Mouse (Mus musculus) embryonic facial prominence, embryonic 11.5 days (tissue): ENCODE data around the gene Kcnt2. TPM values are rescaled to one million over a fixed set of nuclear protein-coding genes. Genes with fewer than 3 reads are reported as not detected.

Source experiments
- ATAC-seq: fragments of 200-750 bp; cut with Nextera tagmentation; replicated peaks from 2 replicates; pipeline ENCODE4 v1.8.0; 2017; ENCODE audit warnings: low read depth; ENCODE audit not compliant: insufficient number of reproducible peaks, low FRiP score, low TSS enrichment
- DNase-seq: peaks from one replicate; pipeline ENCODE4 v3.0.0-alpha.2; 2015; ENCODE audit warnings: low spot score
- H3K27ac ChIP-seq: fragments of 300-500 bp; sonication (generic); replicated peaks from 2 replicates; pipeline ENCODE4 v1.5.1; 2014; ENCODE audit warnings: mild to moderate bottlenecking, low read depth, low read length, control low read depth
- H3K27me3 ChIP-seq: fragments of 300-500 bp; sonication (generic); 2 replicates; pipeline ENCODE4 v1.6.1; 2014; ENCODE audit warnings: mild to moderate bottlenecking, low read length, moderate library complexity, mixed read lengths; ENCODE audit not compliant: control insufficient read depth, insufficient read depth
- H3K36me3 ChIP-seq: fragments of 300-500 bp; sonication (generic); replicated peaks from 2 replicates; pipeline ENCODE4 v1.6.1; 2014; ENCODE audit warnings: low read depth, mild to moderate bottlenecking, low read length, moderate library complexity, mixed read lengths; ENCODE audit not compliant: control insufficient read depth, insufficient read depth
- H3K4me1 ChIP-seq: fragments of 300-500 bp; sonication (generic); 2 replicates; pipeline ENCODE4 v1.6.1; 2014; ENCODE audit warnings: low read length, mixed read lengths; ENCODE audit not compliant: control insufficient read depth, insufficient read depth
- H3K4me2 ChIP-seq: fragments of 300-500 bp; sonication (generic); 2 replicates; pipeline ENCODE4 v1.6.1; 2014; ENCODE audit warnings: low read depth, mild to moderate bottlenecking, control low read depth, low read length, moderate library complexity
- H3K4me3 ChIP-seq: fragments of 300-500 bp; sonication (generic); 2 replicates; pipeline ENCODE4 v1.5.1; 2014; ENCODE audit warnings: low read depth, low read length, control low read depth
- H3K9ac ChIP-seq: fragments of 300-500 bp; sonication (generic); replicated peaks from 2 replicates; pipeline ENCODE4 v1.6.1; 2014; ENCODE audit warnings: mild to moderate bottlenecking, control low read depth, low read length
- H3K9me3 ChIP-seq: fragments of 300-500 bp; sonication (generic); replicated peaks from 2 replicates; pipeline ENCODE4 v1.6.1; 2016; ENCODE audit warnings: mild to moderate bottlenecking, low read length, inconsistent platforms, mixed read lengths; ENCODE audit not compliant: control insufficient read depth
- WGBS: fragments of 180-500 bp; shearing (Covaris S2); extraction: QIAGEN DNeasy Blood & Tissue Kit; methylation state at CpG from one replicate; pipeline ENCODE4 v1.1.7; 2014; 5-methylcytosine and 5-hydroxymethylcytosine counted together
- polyA plus RNA-seq: library from polyadenylated mRNA; unstranded; fragments of >200 nt; fragmentation: Nextera tagmentation; extraction: Ambion mirVana; gene quantifications from 2 replicates; pipeline ENCODE4 v1.2.1, GENCODE M21; 2014

Gene Kcnt2
- polyA plus RNA-seq, 1 experiment from 2014 or later: 0.56 TPM

DNA sequence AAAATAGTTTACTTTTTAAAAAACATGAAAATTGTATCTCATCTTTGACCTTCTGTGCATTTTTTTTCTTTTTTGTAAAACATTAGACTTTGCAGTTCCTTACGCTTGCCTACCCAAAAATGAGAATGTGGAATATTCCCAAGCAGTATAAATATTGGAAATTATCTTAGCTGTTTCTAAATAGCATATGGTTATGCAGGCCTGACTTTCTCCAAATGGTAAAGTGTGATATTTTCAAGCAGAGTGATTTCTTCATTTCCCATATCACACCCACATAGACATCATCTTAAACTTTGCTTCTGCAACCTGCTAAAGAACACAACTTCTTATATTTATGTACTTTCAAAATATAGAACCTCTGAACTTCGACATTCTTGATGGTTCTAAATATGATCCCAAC lies 210.9 kb downstream of the Kcnt2 start:
- Histone ChIP-seq H3K4me3 (no peak overlapping the region), H3K4me1 (no peaks in the 10 kb centered on the region), H3K4me2 (no peak overlapping the region), H3K27ac (no peak overlapping the region), H3K9me3 (no peaks in the 10 kb centered on the region), H3K36me3 (no peaks in the 10 kb centered on the region), H3K9ac (no peak overlapping the region), H3K27me3 (no peaks in the 10 kb centered on the region)
- no peak for DNase-seq
- WGBS: 89% methylated on average over 2 of the region's 2 CpGs
- ATAC-seq: no peak

DNA sequence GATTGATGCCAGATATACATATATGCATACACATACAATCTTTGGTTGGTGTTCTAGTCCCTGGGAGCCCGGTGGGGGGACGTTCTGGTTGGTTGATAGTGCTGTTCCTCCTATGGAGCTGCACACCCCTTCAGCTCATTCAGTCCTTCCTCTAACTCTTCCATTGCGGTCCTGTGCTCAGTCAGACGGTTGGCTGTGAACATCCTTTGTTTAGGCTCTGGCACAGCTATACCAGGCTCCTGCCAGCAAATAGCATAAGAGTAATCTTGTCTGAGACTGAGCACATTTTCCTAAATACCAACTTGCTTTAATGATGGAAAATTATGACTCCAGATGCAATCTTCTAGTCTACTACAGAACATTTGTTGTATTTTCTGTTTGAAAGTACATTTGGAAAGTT lies 222.4 kb downstream of the Kcnt2 start:
- no peak overlapping the region for H3K4me2 ChIP-seq
- no peaks in the 10 kb centered on the region for H3K36me3 ChIP-seq
- no peaks in the 10 kb centered on the region for H3K4me1 ChIP-seq
- no peak overlapping the region for H3K4me3 ChIP-seq
- no peaks in the 10 kb centered on the region for H3K27me3 ChIP-seq
- ATAC-seq (no peak), DNase-seq (no peak)
- WGBS: 83% methylated on average over 4 of the region's 4 CpGs
- no peak overlapping the region for H3K9ac ChIP-seq
- no peak overlapping the region for H3K27ac ChIP-seq
- H3K9me3 ChIP-seq: no peaks in the 10 kb centered on the region

DNA sequence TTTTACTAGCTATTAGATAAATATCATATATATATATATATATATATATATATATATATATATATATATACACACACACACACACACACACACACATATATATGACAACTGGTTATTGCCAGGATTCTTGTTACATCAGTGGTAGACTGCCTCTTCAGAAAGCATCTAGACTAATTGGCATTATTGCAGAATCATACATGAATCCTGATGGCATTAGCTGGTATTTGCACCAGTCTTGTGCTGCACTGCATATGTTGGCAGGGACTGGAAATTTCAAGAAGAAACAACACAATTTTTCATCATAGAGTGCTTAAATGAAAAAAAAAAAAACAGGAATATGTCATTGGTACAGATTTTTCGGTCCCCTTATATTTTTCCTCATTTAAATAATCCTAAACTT lies 223.6 kb downstream of the Kcnt2 start:
- H3K9ac ChIP-seq: no peak overlapping the region
- ATAC-seq (no peak), DNase-seq (no peak)
- no peaks in the 10 kb centered on the region for H3K36me3 ChIP-seq
- no peak overlapping the region for H3K27ac ChIP-seq
- no peaks in the 10 kb centered on the region for H3K9me3 ChIP-seq
- no peaks in the 10 kb centered on the region for H3K27me3 ChIP-seq
- no peaks in the 10 kb centered on the region for H3K4me1 ChIP-seq
- WGBS: 91% methylated on average over 1 of the region's 1 CpGs
- no peak overlapping the region for H3K4me3 ChIP-seq
- no peak overlapping the region for H3K4me2 ChIP-seq

DNA sequence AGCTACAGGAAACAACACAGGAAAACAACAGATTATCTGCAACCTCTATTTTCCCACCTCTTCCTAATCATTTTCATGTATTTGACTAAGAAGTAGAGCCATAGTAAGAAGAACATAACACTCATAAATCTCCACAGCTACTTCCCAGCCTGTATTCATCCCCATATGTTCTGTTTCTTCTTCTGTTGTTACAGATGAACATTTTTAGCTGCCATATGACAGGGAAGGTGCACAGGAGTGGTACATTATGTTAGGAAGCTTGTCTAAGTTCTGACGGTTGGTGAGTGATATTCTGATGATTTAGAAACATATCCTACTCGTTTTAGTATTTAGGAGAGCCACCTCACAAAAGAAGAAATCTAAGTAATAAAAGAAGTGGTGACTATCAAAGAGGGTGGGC lies 231.0 kb downstream of the Kcnt2 start:
- no peak overlapping the region for H3K4me3 ChIP-seq
- no peak for DNase-seq
- H3K36me3 ChIP-seq: no peaks in the 10 kb centered on the region
- no peaks in the 10 kb centered on the region for H3K27me3 ChIP-seq
- 63% methylated on average over 2 of the region's 2 CpGs for WGBS
- no peak overlapping the region for H3K4me2 ChIP-seq
- H3K4me1 ChIP-seq: no peaks in the 10 kb centered on the region
- H3K9ac ChIP-seq: no peak overlapping the region
- H3K9me3 ChIP-seq: no peaks in the 10 kb centered on the region
- no peak for ATAC-seq
- no peak overlapping the region for H3K27ac ChIP-seq

DNA sequence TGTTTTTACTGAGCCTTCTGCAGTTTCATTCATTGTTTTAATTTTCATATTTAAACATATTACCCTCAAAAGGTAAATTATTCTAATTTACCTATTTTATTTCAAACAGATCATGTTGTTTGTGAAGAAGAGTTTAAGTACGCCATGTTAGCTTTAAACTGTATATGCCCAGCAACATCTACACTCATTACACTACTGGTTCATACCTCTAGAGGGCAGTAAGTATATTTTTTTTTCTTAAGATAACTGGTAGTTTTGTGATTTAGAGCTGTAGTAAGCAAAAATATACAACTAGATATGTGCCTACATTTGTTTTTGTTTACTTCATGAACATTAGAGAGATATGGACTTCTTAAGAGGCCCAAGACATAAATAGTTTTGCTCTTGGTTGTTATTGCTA lies 238.1 kb downstream of the Kcnt2 start:
- Histone ChIP-seq H3K27me3 (no peaks in the 10 kb centered on the region), H3K4me1 (no peaks in the 10 kb centered on the region), H3K36me3 (no peaks in the 10 kb centered on the region), H3K27ac (no peak overlapping the region), H3K4me3 (no peak overlapping the region), H3K9ac (no peak overlapping the region), H3K4me2 (no peak overlapping the region), H3K9me3 (no peaks in the 10 kb centered on the region)
- DNase-seq (peak; percentile 25), ATAC-seq (no peak)
- 86% methylated on average over 1 of the region's 1 CpGs for WGBS

DNA sequence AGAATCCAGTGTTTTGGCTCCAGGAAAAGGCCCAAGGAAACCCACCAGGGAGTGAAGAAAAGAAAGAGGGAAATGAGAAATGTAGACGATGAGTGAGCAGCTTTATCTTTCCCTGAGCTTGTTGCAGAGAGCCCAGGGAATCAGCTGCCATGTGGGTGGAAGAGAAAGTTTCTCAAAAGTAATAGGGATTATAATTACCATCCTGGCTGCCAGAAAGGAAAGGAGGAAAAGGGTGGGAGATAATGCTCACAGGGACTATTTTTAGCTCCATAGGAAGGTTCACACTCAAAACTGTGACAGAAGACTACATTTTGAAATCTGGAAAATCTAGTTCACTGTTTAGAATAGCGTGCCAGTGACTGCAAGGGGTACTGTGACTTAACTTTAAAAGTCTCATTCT lies 243.9 kb downstream of the Kcnt2 start:
- WGBS: 74% methylated on average over 2 of the region's 2 CpGs
- H3K27ac ChIP-seq: no peak overlapping the region
- no peaks in the 10 kb centered on the region for H3K36me3 ChIP-seq
- no peaks in the 10 kb centered on the region for H3K4me1 ChIP-seq
- H3K4me3 ChIP-seq: no peak overlapping the region
- no peak for ATAC-seq
- no peak overlapping the region for H3K4me2 ChIP-seq
- no peaks in the 10 kb centered on the region for H3K9me3 ChIP-seq
- no peaks in the 10 kb centered on the region for H3K27me3 ChIP-seq
- no peak for DNase-seq
- no peak overlapping the region for H3K9ac ChIP-seq

DNA sequence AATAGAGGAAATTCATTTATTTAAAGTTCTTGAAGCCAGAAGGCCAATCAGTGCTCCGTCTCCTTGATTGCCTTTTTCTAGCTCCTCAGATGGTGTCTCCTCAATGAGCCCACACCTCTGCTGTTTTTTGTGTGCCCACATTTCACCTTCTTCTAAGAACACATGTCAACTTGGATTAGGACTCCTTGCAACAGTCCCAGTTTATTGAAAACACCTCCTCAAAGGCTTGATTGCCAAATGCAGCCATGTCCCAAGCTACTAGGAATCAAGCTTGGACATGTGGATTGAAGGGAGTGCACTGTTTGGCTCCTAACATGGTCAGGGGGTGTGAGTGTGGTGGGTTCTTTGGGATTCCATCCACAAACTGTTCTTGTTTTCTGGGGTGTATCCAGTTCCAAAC lies 245.4 kb downstream of the Kcnt2 start:
- H3K27ac ChIP-seq: no peak overlapping the region
- WGBS: 62% methylated on average over 1 of the region's 1 CpGs
- DNase-seq: no peak

DNA sequence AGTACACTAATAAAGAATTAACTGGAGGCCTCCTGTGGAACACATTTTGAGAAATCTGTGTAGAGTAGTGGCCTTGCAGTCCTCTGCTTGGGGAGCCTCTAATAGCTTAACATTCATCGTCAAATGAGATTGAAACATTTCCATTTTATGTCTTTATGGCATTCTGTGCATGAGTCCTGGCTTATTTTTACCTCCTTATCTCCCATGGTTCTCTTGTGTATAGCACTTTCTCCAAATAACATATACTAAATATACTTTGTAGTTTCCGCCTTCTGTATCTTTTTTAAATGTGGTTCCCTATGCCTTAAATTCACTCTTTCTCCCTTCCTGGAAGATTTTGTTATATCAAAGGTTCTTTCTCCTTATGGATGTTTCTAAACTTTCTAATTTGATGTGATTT lies 246.3 kb downstream of the Kcnt2 start:
- ATAC-seq (no peak), DNase-seq (no peak)
- Histone ChIP-seq H3K27ac (no peak overlapping the region), H3K9ac (no peak overlapping the region), H3K36me3 (no peaks in the 10 kb centered on the region), H3K9me3 (no peaks in the 10 kb centered on the region), H3K4me1 (no peaks in the 10 kb centered on the region), H3K27me3 (no peaks in the 10 kb centered on the region), H3K4me2 (no peak overlapping the region), H3K4me3 (no peak overlapping the region)
- WGBS: 88% methylated on average over 2 of the region's 2 CpGs

More for the DNA sequence above, 245.4 kb downstream of the Kcnt2 start:
- no peak overlapping the region for H3K9ac ChIP-seq
- no peaks in the 10 kb centered on the region for H3K36me3 ChIP-seq
- H3K4me1 ChIP-seq: no peaks in the 10 kb centered on the region
- no peak overlapping the region for H3K4me2 ChIP-seq
- H3K9me3 ChIP-seq: no peaks in the 10 kb centered on the region
- H3K4me3 ChIP-seq: no peak overlapping the region
- ATAC-seq: no peak
- no peaks in the 10 kb centered on the region for H3K27me3 ChIP-seq

DNA sequence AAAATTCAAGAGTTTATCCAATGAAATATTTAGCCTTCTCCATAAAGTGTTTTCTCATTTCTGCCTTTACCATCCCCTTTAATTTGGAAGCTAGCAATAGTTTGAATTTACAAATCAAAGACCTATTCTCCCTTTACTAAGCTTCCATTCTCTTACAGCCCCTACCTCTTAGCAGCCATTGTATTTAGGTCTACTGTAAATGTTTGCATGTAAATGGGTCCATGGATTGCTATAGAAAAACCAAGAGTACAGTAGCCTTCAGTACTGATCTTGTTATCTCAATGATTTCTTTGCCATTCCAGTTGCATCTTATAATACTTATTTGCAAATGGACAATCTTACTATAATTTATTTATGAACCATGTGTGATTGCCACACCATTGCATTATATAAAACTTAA lies 267.5 kb downstream of the Kcnt2 start:
- H3K27ac ChIP-seq: no peak overlapping the region
- H3K4me3 ChIP-seq: no peak overlapping the region
- ATAC-seq: no peak
- DNase-seq: no peak
- H3K9ac ChIP-seq: no peak overlapping the region
- no peak overlapping the region for H3K4me2 ChIP-seq
- H3K4me1 ChIP-seq: no peaks in the 10 kb centered on the region
- H3K9me3 ChIP-seq: no peaks in the 10 kb centered on the region
- no peaks in the 10 kb centered on the region for H3K27me3 ChIP-seq
- no peaks in the 10 kb centered on the region for H3K36me3 ChIP-seq
